In genomic region chr15:63671081-63671480, GRCm38 (mm10) we compare ENCODE assay signal across 11 mouse cellular contexts.
DNase-seq lines count a peak whose midpoint lies in the region; ATAC-seq lines count a peak whose summit lies in the region.
"Had no signal": no experiment of that assay in that cellular context is flagged by ENCODE, and none has a peak within 500 bp of the region (broad histone marks: within the 10 kb centered on the region; RNA-seq: fewer than 3 reads in every experiment).

No protein-coding gene starts in this region.

- H3K27me3 ChIP-seq in forebrain, embryonic 15.5 days = no peaks in the 10 kb centered on the region
- H3K27me3 ChIP-seq in forebrain, embryonic 12.5 days = 0 out of 2 replicates have a peak, but pooled peaks cover 7% of the 10 kb centered on the region
- H3K27me3 ChIP-seq in neural tube, embryonic 14.5 days (ENCODE audit: control insufficient read depth, insufficient read depth, low read length) = no peaks in the 10 kb centered on the region

- 0 out of 2 replicates have a peak overlapping the region, but pooled peaks have one; percentile 4 for H3K27ac ChIP-seq in forebrain, embryonic 15.5 days (replicated peaks)
- H3K27ac ChIP-seq in forebrain, embryonic 12.5 days = no peak overlapping the region
- H3K27ac ChIP-seq in neural tube, embryonic 14.5 days (ENCODE audit: low read depth, low read length) = no peak overlapping the region
- H3K27ac ChIP-seq: midbrain, embryonic 12.5 days had no signal

- peak; percentile 73 for DNase-seq in fibroblast of lung, adult 2 months (ENCODE audit: low read depth)
- DNase-seq in layer of hippocampus, adult 8-10 months (ENCODE audit: low spot score in 2 of 2) = peak; percentile 52 to 54
- no peak for DNase-seq in liver
- no peak for DNase-seq in adipocyte (ENCODE audit: low spot score)
- no peak for DNase-seq in kidney, adult 11 months
- DNase-seq: kidney, postnatal 14 days; lung, adult 2 months had no signal

- peaks cover 9% of the 10 kb centered on the region; the same call in 1 of the 2 replicates for H3K4me1 ChIP-seq in forebrain, embryonic 15.5 days
- H3K4me1 ChIP-seq in forebrain, embryonic 12.5 days = 0 out of 2 replicates have a peak, but pooled peaks cover 5% of the 10 kb centered on the region
- H3K4me1 ChIP-seq in neural tube, embryonic 14.5 days (ENCODE audit: control insufficient read depth, insufficient read depth, low read length) = no peaks in the 10 kb centered on the region

- H3K4me3 ChIP-seq in forebrain, embryonic 15.5 days = no peak overlapping the region
- H3K4me3 ChIP-seq in forebrain, embryonic 12.5 days (replicated peaks) = no peak overlapping the region
- no peak overlapping the region for H3K4me3 ChIP-seq in neural tube, embryonic 14.5 days (ENCODE audit: low read depth, low read length)
- H3K4me3 ChIP-seq: midbrain, embryonic 12.5 days had no signal

- ATAC-seq in forebrain, embryonic 15.5 days (replicated peaks) = peak; percentile 58; the same call in 1 of the 2 replicates
- no peak for ATAC-seq in forebrain, embryonic 12.5 days (ENCODE audit: low FRiP score)
- ATAC-seq in neural tube, embryonic 14.5 days (ENCODE audit: low read depth) = peak; percentile 64; the same call in 1 of the 2 replicates

- no peak overlapping the region for H3K4me2 ChIP-seq in forebrain, embryonic 15.5 days (replicated peaks)
- H3K4me2 ChIP-seq in forebrain, embryonic 12.5 days = no peak overlapping the region
- no peak overlapping the region for H3K4me2 ChIP-seq in neural tube, embryonic 14.5 days (ENCODE audit: low read depth, low read length)
- H3K4me2 ChIP-seq: midbrain, embryonic 12.5 days had no signal

- WGBS in forebrain, embryonic 15.5 days = 33% methylated on average over 11 of the region's 11 CpGs
- WGBS in forebrain, embryonic 12.5 days = 67% methylated on average over 11 of the region's 11 CpGs
- WGBS in neural tube, embryonic 14.5 days = 67% methylated on average over 11 of the region's 11 CpGs

- no peak overlapping the region for H3K9ac ChIP-seq in forebrain, embryonic 15.5 days (replicated peaks)
- no peak overlapping the region for H3K9ac ChIP-seq in forebrain, embryonic 12.5 days
- H3K9ac ChIP-seq in neural tube, embryonic 14.5 days (replicated peaks; ENCODE audit: low read depth, low read length) = no peak overlapping the region
- H3K9ac ChIP-seq: midbrain, embryonic 12.5 days had no signal

- no peaks in the 10 kb centered on the region for H3K9me3 ChIP-seq in forebrain, embryonic 15.5 days
- no peaks in the 10 kb centered on the region for H3K9me3 ChIP-seq in forebrain, embryonic 12.5 days
- no peaks in the 10 kb centered on the region for H3K9me3 ChIP-seq in neural tube, embryonic 14.5 days (ENCODE audit: control insufficient read depth, low read length)
- H3K9me3 ChIP-seq: midbrain, embryonic 12.5 days had no signal

- no peaks in the 10 kb centered on the region for H3K36me3 ChIP-seq in forebrain, embryonic 15.5 days
- no peaks in the 10 kb centered on the region for H3K36me3 ChIP-seq in forebrain, embryonic 12.5 days (replicated peaks)
- H3K36me3 ChIP-seq in neural tube, embryonic 14.5 days (ENCODE audit: control insufficient read depth, insufficient read depth, low read length) = no peaks in the 10 kb centered on the region
- H3K36me3 ChIP-seq: midbrain, embryonic 12.5 days had no signal

Comparison
In these comparisons a context has a peak if more than half of its experiments do, and no peak if none do; other contexts are left out.
1. DNase-seq: peak in fibroblast of lung, adult 2 months (single experiment) and layer of hippocampus, adult 8-10 months (2 of 2); none in liver (single experiment), adipocyte (single experiment) and kidney, adult 11 months (single experiment).